Mouse (Mus musculus): Measurements from ENCODE around the gene Sertm1. TPM values are rescaled to one million over a fixed set of nuclear protein-coding genes. Genes with fewer than 3 reads are reported as not detected.

The Sertm1 gene
- total RNA-seq (2023) = not detected

GRCm38 (mm10) chr3:54915643-54916071, at the start of gene Sertm1:
TSS of gene Sertm1 (minus strand) at chr3:54915887.

Other genes with a start within 250 kb of the Sertm1 start
- 135 TPM for gene Supt20, start 223.1 kb downstream of the Sertm1 start, total RNA-seq (2023)
- gene Gm21958, start 201.5 kb downstream of the Sertm1 start, total RNA-seq (2023) = not detected
- 121 TPM for gene Exosc8, start 180.5 kb downstream of the Sertm1 start, total RNA-seq (2023)
- gene Alg5, start 180.3 kb downstream of the Sertm1 start, total RNA-seq (2023) = 27.2 TPM
- not detected for gene Smad9, start 160.3 kb downstream of the Sertm1 start, total RNA-seq (2023)
- 32.3 TPM for gene Rfxap, start 108.1 kb downstream of the Sertm1 start, total RNA-seq (2023)
- not detected for gene Ccna1, start 139.6 kb upstream of the Sertm1 start, total RNA-seq (2023)
- gene Spg20, start 196.2 kb upstream of the Sertm1 start, total RNA-seq (2023) = 20.7 TPM
- 0.33 TPM for gene Ccdc169, start 221.5 kb upstream of the Sertm1 start, total RNA-seq (2023)

All from CD4-positive naive resting alpha-beta T cell, adult 57 days (primary cell).